Mouse (Mus musculus): ENCODE results near the gene Nme4.
A peak's percentile ranks its signal among the peaks of the same experiment; 100 is the strongest.
"Not testable (repeated sequence)": the region's sequence is repeated elsewhere in the genome, so short reads cannot be mapped to it uniquely, and the experiment has no call there.

The Nme4 gene

GRCm38 (mm10) chr17:26111024-26111423 lies 15.6 kb upstream of the Nme4 start:
- Histone ChIP-seq H3K4me1 (replicated peaks; ENCODE audit: low read depth, low read length) (peaks cover 70% of the 10 kb centered on the region), H3K4me3 (replicated peaks; ENCODE audit: low read length) (peak overlapping the region; percentile 66), H3K27me3 (ENCODE audit: insufficient read depth, low read length) (peaks cover 20% of the 10 kb centered on the region), H3K36me3 (ENCODE audit: insufficient read depth, low read length) (peaks cover 13% of the 10 kb centered on the region), H3K9me3 (ENCODE audit: low read length) (no peaks in the 10 kb centered on the region)
- TF ChIP-seq POU5F1 (IDR thresholded peaks at IDR 0.05; ENCODE audit: borderline replicate concordance, low read length) (no peak), CTCF (conservative IDR thresholded peaks at IDR 0.05; ENCODE audit: low read length) (no peak), NANOG (IDR thresholded peaks at IDR 0.05; ENCODE audit: borderline replicate concordance, low read length) (peak; percentile 32)

DNA sequence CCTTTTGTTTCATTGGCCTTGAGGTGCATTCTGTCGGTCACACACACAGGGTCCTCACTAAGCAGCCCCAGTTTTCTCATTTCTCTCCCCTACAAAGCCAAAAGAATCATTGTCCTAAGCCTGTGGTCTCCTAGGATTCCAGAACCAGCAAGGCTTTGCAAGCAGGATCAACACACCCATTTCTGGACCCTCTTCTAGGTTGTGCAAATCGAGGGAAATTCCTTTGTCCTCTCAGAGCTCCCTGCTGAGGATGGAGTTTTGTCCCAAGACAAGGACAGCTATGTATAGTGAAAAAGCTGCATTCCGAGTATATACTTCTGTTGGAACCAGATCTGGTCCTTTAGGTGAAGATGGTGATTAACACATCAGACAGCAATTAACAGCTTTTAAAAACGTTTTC lies 14.8 kb upstream of the Nme4 start:
- H3K27me3 ChIP-seq (ENCODE audit: insufficient read depth, low read length) = peaks cover 12% of the 10 kb centered on the region
- H3K4me1 ChIP-seq (replicated peaks; ENCODE audit: low read depth, low read length) = peaks cover 68% of the 10 kb centered on the region
- H3K4me3 ChIP-seq (replicated peaks; ENCODE audit: low read length) = peak overlapping the region; percentile 66; the same call in 1 of the 2 replicates
- no peaks in the 10 kb centered on the region for H3K9me3 ChIP-seq (ENCODE audit: low read length)
- H3K36me3 ChIP-seq (ENCODE audit: insufficient read depth, low read length) = peaks cover 4% of the 10 kb centered on the region
- TF ChIP-seq CTCF (conservative IDR thresholded peaks at IDR 0.05; ENCODE audit: low read length) = no peak
- peak; percentile 36; the same call in 1 of the 2 replicates for TF ChIP-seq NANOG (IDR thresholded peaks at IDR 0.05; ENCODE audit: borderline replicate concordance, low read length)

- TF ChIP-seq NANOG (IDR thresholded peaks at IDR 0.05; ENCODE audit: borderline replicate concordance, low read length) (no peak), POU5F1 (IDR thresholded peaks at IDR 0.05; ENCODE audit: borderline replicate concordance, low read length) (no peak), CTCF (conservative IDR thresholded peaks at IDR 0.05; ENCODE audit: low read length) (no peak)
- peaks cover 54% of the 10 kb centered on the region for H3K4me1 ChIP-seq (replicated peaks; ENCODE audit: low read depth, low read length)
- no peaks in the 10 kb centered on the region for H3K9me3 ChIP-seq (ENCODE audit: low read length)
Observed at GRCm38 (mm10) chr17:26105619-26106018, 10.2 kb upstream of the Nme4 start.

DNA sequence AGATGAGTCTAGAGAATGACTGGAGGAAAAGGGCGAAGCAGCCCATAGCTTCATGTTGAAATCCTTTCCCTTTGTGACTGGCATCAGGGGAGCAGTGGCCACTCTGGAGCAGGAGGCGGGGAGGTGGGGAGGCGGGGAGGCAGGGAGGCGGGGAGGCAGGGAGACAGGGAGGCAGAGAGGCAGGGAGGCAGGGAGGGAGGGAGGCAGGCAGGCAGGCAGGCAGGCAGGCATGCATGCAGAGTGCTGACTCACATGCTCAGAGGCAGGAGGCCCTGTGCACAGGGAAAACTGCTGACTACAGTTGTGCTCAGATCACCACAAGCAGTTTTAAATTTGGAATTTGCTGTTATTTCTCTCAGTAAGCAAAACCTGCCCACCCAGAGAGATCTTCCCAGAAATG lies 6.1 kb upstream of the Nme4 start:
- Histone ChIP-seq H3K4me1 (replicated peaks; ENCODE audit: low read depth, low read length) (peaks cover 42% of the 10 kb centered on the region), H3K27me3 (ENCODE audit: insufficient read depth, low read length) (no peaks in the 10 kb centered on the region), H3K4me3 (replicated peaks; ENCODE audit: low read length) (no peak overlapping the region), H3K36me3 (ENCODE audit: insufficient read depth, low read length) (no peaks in the 10 kb centered on the region), H3K9me3 (ENCODE audit: low read length) (no peaks in the 10 kb centered on the region)
- TF ChIP-seq NANOG (IDR thresholded peaks at IDR 0.05; ENCODE audit: borderline replicate concordance, low read length) (no peak), POU5F1 (IDR thresholded peaks at IDR 0.05; ENCODE audit: borderline replicate concordance, low read length) (no peak), CTCF (conservative IDR thresholded peaks at IDR 0.05; ENCODE audit: low read length) (no peak)

More at GRCm38 (mm10) chr17:26105619-26106018, 10.2 kb upstream of the Nme4 start:
- Histone ChIP-seq H3K36me3 (ENCODE audit: insufficient read depth, low read length) (no peaks in the 10 kb centered on the region), H3K27me3 (ENCODE audit: insufficient read depth, low read length) (no peaks in the 10 kb centered on the region), H3K4me3 (replicated peaks; ENCODE audit: low read length) (no peak overlapping the region)

- Histone ChIP-seq H3K9me3 (ENCODE audit: low read length) (no peaks in the 10 kb centered on the region), H3K27me3 (ENCODE audit: insufficient read depth, low read length) (no peaks in the 10 kb centered on the region), H3K4me1 (replicated peaks; ENCODE audit: low read depth, low read length) (peaks cover 37% of the 10 kb centered on the region), H3K4me3 (replicated peaks; ENCODE audit: low read length) (no peak overlapping the region), H3K36me3 (ENCODE audit: insufficient read depth, low read length) (no peaks in the 10 kb centered on the region)
- TF ChIP-seq CTCF (conservative IDR thresholded peaks at IDR 0.05; ENCODE audit: low read length) (no peak), NANOG (IDR thresholded peaks at IDR 0.05; ENCODE audit: borderline replicate concordance, low read length) (no peak), POU5F1 (IDR thresholded peaks at IDR 0.05; ENCODE audit: borderline replicate concordance, low read length) (no peak)
Observed at GRCm38 (mm10) chr17:26100166-26100565, 4.8 kb upstream of the Nme4 start.

- H3K4me1 ChIP-seq (replicated peaks; ENCODE audit: low read depth, low read length) = peaks cover 42% of the 10 kb centered on the region
- not testable (repeated sequence) for H3K4me3 ChIP-seq (replicated peaks; ENCODE audit: low read length); H3K36me3 ChIP-seq (ENCODE audit: insufficient read depth, low read length); H3K9me3 ChIP-seq (ENCODE audit: low read length); H3K27me3 ChIP-seq (ENCODE audit: insufficient read depth, low read length)
Observed at GRCm38 (mm10) chr17:26099316-26099715, 3.9 kb upstream of the Nme4 start.

DNA sequence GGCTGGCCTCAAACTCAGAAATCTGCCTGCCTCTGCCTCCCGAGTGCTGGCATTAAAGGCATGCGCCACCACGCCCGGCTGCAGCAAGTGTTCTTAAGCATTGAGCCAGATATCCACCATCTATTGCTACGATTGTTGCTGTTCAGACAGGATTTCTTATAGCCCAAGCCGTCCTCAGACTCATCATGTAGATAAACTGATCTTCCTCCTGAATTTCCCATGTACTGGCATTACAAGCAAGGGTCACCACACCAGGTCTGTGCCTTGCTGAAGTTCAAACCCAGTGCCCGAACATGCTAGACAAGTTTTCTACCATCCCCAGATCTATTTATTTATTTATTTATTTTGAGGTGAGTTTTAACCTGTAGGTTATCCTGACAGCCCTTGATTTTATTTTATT lies 3.1 kb upstream of the Nme4 start:
- no peaks in the 10 kb centered on the region for H3K27me3 ChIP-seq (ENCODE audit: insufficient read depth, low read length)
- TF ChIP-seq POU5F1 (IDR thresholded peaks at IDR 0.05; ENCODE audit: borderline replicate concordance, low read length) = no peak
- TF ChIP-seq CTCF (conservative IDR thresholded peaks at IDR 0.05; ENCODE audit: low read length) = no peak
- no peak for TF ChIP-seq NANOG (IDR thresholded peaks at IDR 0.05; ENCODE audit: borderline replicate concordance, low read length)
- peaks cover 51% of the 10 kb centered on the region for H3K4me1 ChIP-seq (replicated peaks; ENCODE audit: low read depth, low read length)
- H3K4me3 ChIP-seq (replicated peaks; ENCODE audit: low read length) = no peak overlapping the region
- H3K9me3 ChIP-seq (ENCODE audit: low read length) = no peaks in the 10 kb centered on the region
- peaks cover 7% of the 10 kb centered on the region for H3K36me3 ChIP-seq (ENCODE audit: insufficient read depth, low read length)

DNA sequence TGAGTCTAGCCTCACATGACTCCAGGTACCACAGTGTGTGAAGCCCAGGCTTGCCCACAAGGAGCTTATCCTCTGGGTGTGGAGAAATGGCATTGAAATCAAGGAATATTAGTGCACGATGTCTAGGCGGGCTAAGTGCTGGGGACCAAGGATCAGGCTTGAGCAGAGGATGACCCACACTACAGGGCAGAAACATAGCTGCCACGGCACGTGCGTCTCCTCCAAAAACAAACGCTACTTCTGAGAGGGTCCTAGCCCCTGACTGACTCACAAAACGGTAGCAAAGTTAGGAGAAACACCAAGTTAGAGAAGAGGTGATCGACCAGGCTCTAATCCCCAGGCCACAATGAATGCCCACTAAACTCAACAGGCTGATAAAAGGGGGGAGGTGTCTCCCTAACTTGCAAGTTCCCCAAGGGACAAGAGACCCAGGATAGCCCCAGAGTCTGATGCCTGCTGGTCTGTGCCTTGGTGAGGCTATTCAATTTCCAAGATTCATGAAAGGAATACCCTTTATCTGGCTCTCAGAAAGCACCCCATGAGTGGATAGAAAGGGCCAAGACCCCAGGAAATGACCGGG lies 781 bp downstream of the Nme4 start:
- TF ChIP-seq NANOG (IDR thresholded peaks at IDR 0.05; ENCODE audit: borderline replicate concordance, low read length) (no peak), CTCF (conservative IDR thresholded peaks at IDR 0.05; ENCODE audit: low read length) (no peak), POU5F1 (IDR thresholded peaks at IDR 0.05; ENCODE audit: borderline replicate concordance, low read length) (no peak)
- H3K4me3 ChIP-seq (replicated peaks; ENCODE audit: low read length) = peak overlapping the region; percentile 92

More for the DNA sequence above, 781 bp downstream of the Nme4 start:
- Histone ChIP-seq H3K4me1 (replicated peaks; ENCODE audit: low read depth, low read length) (peaks cover 29% of the 10 kb centered on the region), H3K9me3 (ENCODE audit: low read length) (peaks cover 4% of the 10 kb centered on the region; the same call in 1 of the 2 replicates), H3K36me3 (ENCODE audit: insufficient read depth, low read length) (peaks cover 37% of the 10 kb centered on the region), H3K27me3 (ENCODE audit: insufficient read depth, low read length) (no peaks in the 10 kb centered on the region)
